Mouse (Mus musculus) heart, embryonic 13.5 days (tissue): ENCODE results near the gene Btbd11. TPM values are rescaled to one million over a fixed set of nuclear protein-coding genes. Genes with fewer than 3 reads are reported as not detected.
A peak's percentile ranks its signal among the peaks of the same experiment; 100 is the strongest.

Source experiments
- ATAC-seq: fragments of 200-750 bp; cut with Nextera tagmentation; 2 replicates; pipeline ENCODE4 v1.8.0; 2017; ENCODE audit warnings: moderate TSS enrichment; ENCODE audit not compliant: insufficient number of reproducible peaks, low FRiP score, low TSS enrichment; ENCODE audit errors: extremely low read depth
- H3K27ac ChIP-seq: fragments of 300-500 bp; sonication (generic); replicated peaks from 2 replicates; pipeline ENCODE4 v1.5.1; 2015; ENCODE audit warnings: moderate library complexity, mild to moderate bottlenecking, inconsistent platforms
- H3K27me3 ChIP-seq: fragments of 300-500 bp; sonication (generic); replicated peaks from 2 replicates; pipeline ENCODE4 v1.6.1; 2015; ENCODE audit warnings: mild to moderate bottlenecking, inconsistent platforms
- H3K36me3 ChIP-seq: fragments of 300-500 bp; sonication (generic); 2 replicates; pipeline ENCODE4 v1.6.1; 2015; ENCODE audit warnings: mild to moderate bottlenecking, inconsistent platforms
- H3K4me1 ChIP-seq: fragments of 300-500 bp; sonication (generic); 2 replicates; pipeline ENCODE4 v1.6.1; 2015; ENCODE audit warnings: inconsistent platforms
- H3K4me2 ChIP-seq: fragments of 300-500 bp; sonication (generic); 2 replicates; pipeline ENCODE4 v1.6.1; 2015; ENCODE audit warnings: inconsistent platforms, mild to moderate bottlenecking, moderate library complexity
- H3K4me3 ChIP-seq: fragments of 300-500 bp; sonication (generic); 2 replicates; pipeline ENCODE4 v1.5.1; 2015; ENCODE audit warnings: moderate library complexity, mild to moderate bottlenecking, inconsistent platforms
- H3K9ac ChIP-seq: fragments of 300-500 bp; sonication (generic); 2 replicates; pipeline ENCODE4 v1.6.1; 2015; ENCODE audit warnings: inconsistent platforms, mild to moderate bottlenecking, moderate library complexity
- H3K9me3 ChIP-seq: fragments of 300-500 bp; sonication (generic); 2 replicates; pipeline ENCODE4 v1.6.1; 2016; ENCODE audit warnings: inconsistent platforms
- WGBS: fragments of 180-500 bp; shearing (Covaris S2); methylation state at CpG from one replicate; pipeline ENCODE4 v1.1.7; 2015; ENCODE audit warnings: mixed read lengths; 5-methylcytosine and 5-hydroxymethylcytosine counted together
- polyA plus RNA-seq: library from polyadenylated mRNA; unstranded; fragments of >200 nt; fragmentation: Nextera tagmentation; extraction: Ambion mirVana; gene quantifications from 2 replicates; pipeline ENCODE4 v1.2.1, GENCODE M21; 2015

Btbd11 gene
- polyA plus RNA-seq: 0.64 and 0.74 TPM in 2 replicates

- ATAC-seq: peak; percentile 84
- Histone ChIP-seq H3K4me1 (peaks cover 20% of the 10 kb centered on the region), H3K9me3 (no peaks in the 10 kb centered on the region), H3K4me2 (peak within 1 kb of the TSS; percentile 100), H3K4me3 (peak within 1 kb of the TSS; percentile 53), H3K27me3 (peaks cover 31% of the 10 kb centered on the region), H3K36me3 (no peaks in the 10 kb centered on the region), H3K27ac (peak within 1 kb of the TSS; percentile 15; the same call in 1 of the 2 replicates), H3K9ac (peak within 1 kb of the TSS; percentile 73)
- under 1% methylated on average over 46 of the region's 46 CpGs for WGBS
Observed at GRCm38 (mm10) chr10:85386605-85387218, at the start of gene Btbd11. Gene Btbd11, plus strand, starts transcription at chr10:85386814.

GRCm38 (mm10) chr10:85338733-85339132 lies 47.9 kb upstream of the Btbd11 start:
- no peak overlapping the region for H3K27ac ChIP-seq
- WGBS: 62% methylated on average over 12 of the region's 12 CpGs
- no peaks in the 10 kb centered on the region for H3K27me3 ChIP-seq
- H3K36me3 ChIP-seq: no peaks in the 10 kb centered on the region
- no peaks in the 10 kb centered on the region for H3K4me1 ChIP-seq
- H3K4me2 ChIP-seq: no peak overlapping the region
- H3K9ac ChIP-seq: no peak overlapping the region
- ATAC-seq: no peak
- H3K9me3 ChIP-seq: peaks cover 10% of the 10 kb centered on the region
- H3K4me3 ChIP-seq: no peak overlapping the region

- no peak overlapping the region for H3K27ac ChIP-seq
- peaks cover 10% of the 10 kb centered on the region for H3K9me3 ChIP-seq
- no peak overlapping the region for H3K4me2 ChIP-seq
- no peaks in the 10 kb centered on the region for H3K36me3 ChIP-seq
- H3K4me1 ChIP-seq: no peaks in the 10 kb centered on the region
- H3K9ac ChIP-seq: no peak overlapping the region
- no peak overlapping the region for H3K4me3 ChIP-seq
- H3K27me3 ChIP-seq: no peaks in the 10 kb centered on the region
- 77% methylated on average over 1 of the region's 1 CpGs for WGBS
- no peak for ATAC-seq
Observed at GRCm38 (mm10) chr10:85341867-85342266, 44.7 kb upstream of the Btbd11 start.

GRCm38 (mm10) chr10:85347171-85347570 lies 39.4 kb upstream of the Btbd11 start:
- Histone ChIP-seq H3K27me3 (no peaks in the 10 kb centered on the region), H3K9ac (no peak overlapping the region), H3K27ac (no peak overlapping the region), H3K4me3 (no peak overlapping the region), H3K4me2 (no peak overlapping the region), H3K9me3 (no peaks in the 10 kb centered on the region; the same call in 1 of the 2 replicates), H3K36me3 (no peaks in the 10 kb centered on the region), H3K4me1 (no peaks in the 10 kb centered on the region)
- no peak for ATAC-seq
- 74% methylated on average over 9 of the region's 9 CpGs for WGBS

- Histone ChIP-seq H3K36me3 (no peaks in the 10 kb centered on the region), H3K9me3 (no peaks in the 10 kb centered on the region), H3K4me1 (no peaks in the 10 kb centered on the region), H3K4me2 (no peak overlapping the region), H3K9ac (no peak overlapping the region), H3K27me3 (no peaks in the 10 kb centered on the region), H3K4me3 (no peak overlapping the region), H3K27ac (no peak overlapping the region)
- 62% methylated on average over 2 of the region's 2 CpGs for WGBS
- no peak for ATAC-seq
Observed at GRCm38 (mm10) chr10:85352505-85352904, 34.1 kb upstream of the Btbd11 start.

GRCm38 (mm10) chr10:85354270-85354669 lies 32.3 kb upstream of the Btbd11 start:
- Histone ChIP-seq H3K27ac (no peak overlapping the region), H3K4me3 (no peak overlapping the region), H3K27me3 (no peaks in the 10 kb centered on the region), H3K4me2 (no peak overlapping the region), H3K9ac (no peak overlapping the region), H3K4me1 (no peaks in the 10 kb centered on the region), H3K9me3 (no peaks in the 10 kb centered on the region), H3K36me3 (no peaks in the 10 kb centered on the region)
- no peak for ATAC-seq
- 63% methylated on average over 1 of the region's 1 CpGs for WGBS

GRCm38 (mm10) chr10:85359501-85360066 lies 27.0 kb upstream of the Btbd11 start:
- Histone ChIP-seq H3K4me1 (no peaks in the 10 kb centered on the region), H3K4me3 (no peak overlapping the region), H3K27me3 (no peaks in the 10 kb centered on the region), H3K27ac (no peak overlapping the region), H3K36me3 (no peaks in the 10 kb centered on the region), H3K4me2 (no peak overlapping the region), H3K9me3 (no peaks in the 10 kb centered on the region), H3K9ac (no peak overlapping the region)
- ATAC-seq: no peak
- WGBS: 75% methylated on average over 3 of the region's 3 CpGs

GRCm38 (mm10) chr10:85362766-85363442 lies 23.7 kb upstream of the Btbd11 start:
- Histone ChIP-seq H3K36me3 (no peaks in the 10 kb centered on the region), H3K4me1 (no peaks in the 10 kb centered on the region), H3K9ac (no peak overlapping the region), H3K4me3 (no peak overlapping the region), H3K27ac (no peak overlapping the region), H3K9me3 (no peaks in the 10 kb centered on the region), H3K4me2 (no peak overlapping the region), H3K27me3 (no peaks in the 10 kb centered on the region)
- no peak for ATAC-seq
- 69% methylated on average over 9 of the region's 9 CpGs for whole genome bisulfite sequencing

GRCm38 (mm10) chr10:85366876-85367275 lies 19.7 kb upstream of the Btbd11 start:
- no peaks in the 10 kb centered on the region for H3K9me3 ChIP-seq
- H3K27ac ChIP-seq: no peak overlapping the region
- no peak overlapping the region for H3K4me2 ChIP-seq
- H3K4me1 ChIP-seq: no peaks in the 10 kb centered on the region
- no peaks in the 10 kb centered on the region for H3K27me3 ChIP-seq
- H3K4me3 ChIP-seq: no peak overlapping the region
- no peak for ATAC-seq
- no peaks in the 10 kb centered on the region for H3K36me3 ChIP-seq
- no peak overlapping the region for H3K9ac ChIP-seq
- 67% methylated on average over 10 of the region's 10 CpGs for WGBS

- Histone ChIP-seq H3K4me1 (no peaks in the 10 kb centered on the region), H3K27ac (no peak overlapping the region), H3K27me3 (no peaks in the 10 kb centered on the region), H3K4me3 (no peak overlapping the region), H3K9ac (no peak overlapping the region), H3K9me3 (no peaks in the 10 kb centered on the region), H3K4me2 (no peak overlapping the region), H3K36me3 (no peaks in the 10 kb centered on the region)
- WGBS: 41% methylated on average over 2 of the region's 2 CpGs
- no peak for ATAC-seq
Observed at GRCm38 (mm10) chr10:85371309-85371708, 15.3 kb upstream of the Btbd11 start.

- no peaks in the 10 kb centered on the region for H3K9me3 ChIP-seq
Observed at GRCm38 (mm10) chr10:85372108-85372507, 14.5 kb upstream of the Btbd11 start.

More at GRCm38 (mm10) chr10:85372108-85372507, 14.5 kb upstream of the Btbd11 start:
- no peak overlapping the region for H3K4me3 ChIP-seq
- H3K4me1 ChIP-seq: no peaks in the 10 kb centered on the region
- H3K36me3 ChIP-seq: no peaks in the 10 kb centered on the region
- 67% methylated on average over 4 of the region's 4 CpGs for WGBS
- no peak overlapping the region for H3K27ac ChIP-seq
- no peaks in the 10 kb centered on the region for H3K27me3 ChIP-seq
- ATAC-seq: no peak
- no peak overlapping the region for H3K4me2 ChIP-seq
- no peak overlapping the region for H3K9ac ChIP-seq
